Mouse (Mus musculus) natural killer cell, adult 2 months (primary cell): ENCODE results near the gene Lrrc75b.
"Not testable (repeated sequence)": the region's sequence is repeated elsewhere in the genome, so short reads cannot be mapped to it uniquely, and the experiment has no call there.

Source experiments
- DNase-seq, 2 experiments: peaks; one replicate each; pipeline ENCODE4 v3.0.0; 2022; ENCODE audit warnings: low spot score in 2 of 2

Gene Lrrc75b

GRCm38 (mm10) chr10:75534216-75534615, 25.9 kb downstream of the Lrrc75b start:
- no peak for DNase-seq

- no peak for DNase-seq
These were observed 28.5 kb downstream of the Lrrc75b start for GRCm38 (mm10) chr10:75531532-75532090.

- DNase-seq: no peak
These were observed 29.8 kb downstream of the Lrrc75b start for GRCm38 (mm10) chr10:75530322-75530721.

GRCm38 (mm10) chr10:75525450-75525849, 34.7 kb downstream of the Lrrc75b start:
- DNase-seq: not testable (repeated sequence)

- DNase-seq: no peak
These were observed 38.5 kb downstream of the Lrrc75b start for GRCm38 (mm10) chr10:75521643-75522042.

GRCm38 (mm10) chr10:75520581-75520980, 39.5 kb downstream of the Lrrc75b start:
- no peak for DNase-seq

GRCm38 (mm10) chr10:75517758-75518143, 42.4 kb downstream of the Lrrc75b start, which contains the start of gene Gucd1:
TSS of gene Gucd1 (minus strand) at chr10:75517972.
- peak; percentile 97 for DNase-seq

- DNase-seq: peak; percentile 91 to 95
These were observed 42.9 kb downstream of the Lrrc75b start, which contains the start of gene Snrpd3 for GRCm38 (mm10) chr10:75517073-75517757. TSS of gene Snrpd3 (plus strand) at chr10:75517551.

- DNase-seq: no peak
These were observed 43.4 kb downstream of the Lrrc75b start for GRCm38 (mm10) chr10:75516724-75517072.

GRCm38 (mm10) chr10:75516038-75516723, 43.9 kb downstream of the Lrrc75b start:
- DNase-seq: no peak

- DNase-seq: no peak
These were observed 44.7 kb downstream of the Lrrc75b start for GRCm38 (mm10) chr10:75515216-75516037.

- no peak for DNase-seq
These were observed 45.8 kb downstream of the Lrrc75b start for GRCm38 (mm10) chr10:75514361-75514760.

GRCm38 (mm10) chr10:75513306-75514067, 46.6 kb downstream of the Lrrc75b start:
- no peak for DNase-seq

GRCm38 (mm10) chr10:75512796-75513195, 47.3 kb downstream of the Lrrc75b start:
- DNase-seq: no peak

GRCm38 (mm10) chr10:75511897-75512296, 48.2 kb downstream of the Lrrc75b start:
- DNase-seq: no peak

GRCm38 (mm10) chr10:75511060-75511459, 49.1 kb downstream of the Lrrc75b start:
- DNase-seq: no peak

- DNase-seq: no peak
These were observed 49.7 kb downstream of the Lrrc75b start for GRCm38 (mm10) chr10:75510446-75510845.

- DNase-seq: not testable (repeated sequence)
These were observed 54.2 kb downstream of the Lrrc75b start for GRCm38 (mm10) chr10:75505928-75506327.

- DNase-seq: no peak
These were observed 55.0 kb downstream of the Lrrc75b start for GRCm38 (mm10) chr10:75505130-75505495.

GRCm38 (mm10) chr10:75504234-75505129, 55.6 kb downstream of the Lrrc75b start:
- DNase-seq: peak; percentile 44 to 62
